Mouse (Mus musculus) embryonic fibroblast, embryonic 13.5 days (primary cell): ENCODE results near the gene Gm1043.

Experiments used
- CTCF ChIP-seq: IDR thresholded peaks from 2 replicates; pipeline ENCODE4 v1.5.1; 2011; ENCODE audit warnings: mild to moderate bottlenecking, control low read depth, low read length, moderate library complexity, borderline replicate concordance; ENCODE audit not compliant: insufficient read depth
- POLR2A ChIP-seq: IDR thresholded peaks from 2 replicates; pipeline ENCODE4 v1.6.1; 2011; ENCODE audit warnings: low read depth, mild to moderate bottlenecking, control low read depth, low read length, moderate library complexity

DNA sequence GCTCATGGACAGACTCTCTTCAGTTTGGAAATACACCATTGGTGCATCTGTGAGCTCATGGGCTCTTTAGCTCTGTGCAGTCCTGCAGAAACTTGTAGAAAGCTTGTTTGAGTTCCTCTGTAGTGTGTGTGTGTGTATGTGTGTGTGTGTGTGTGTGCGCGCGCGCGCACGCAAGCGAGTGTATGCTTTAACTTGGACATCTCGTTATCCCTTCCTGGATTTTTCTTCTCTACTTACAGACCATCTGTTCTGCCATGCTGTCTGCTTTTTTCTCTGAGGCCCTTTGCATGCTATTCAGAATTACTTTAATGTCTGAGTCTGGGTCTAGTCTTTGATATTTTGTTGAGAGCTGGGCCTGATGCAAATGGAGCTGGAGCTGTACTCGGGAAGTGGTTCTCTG is 1.3 kb upstream of the Gm1043 start:
- TF ChIP-seq CTCF (no peak), POLR2A (no peak)
